Mouse (Mus musculus) liver, adult 2 months (tissue): ENCODE measurements around the gene Dock1. TPM values are rescaled to one million over a fixed set of nuclear protein-coding genes. Genes with fewer than 3 reads are reported as not detected.

Source experiments
- DNase-seq: peaks from one replicate; pipeline ENCODE4 v3.0.0-alpha.2; 2011; ENCODE audit warnings: low read depth, low spot score; ENCODE audit errors: extremely low read depth
- H3K27ac ChIP-seq: fragments of 200-500 bp; replicated peaks from 2 replicates; pipeline ENCODE4 v1.5.1; 2012; ENCODE audit warnings: low read depth, mild to moderate bottlenecking, control low read depth, inconsistent platforms, low read length; ENCODE audit not compliant: insufficient read depth
- H3K27me3 ChIP-seq: fragments of 200-500 bp; 2 replicates; pipeline ENCODE4 v1.6.1; 2012; ENCODE audit warnings: mild to moderate bottlenecking, moderate library complexity, low read length, inconsistent platforms; ENCODE audit not compliant: control insufficient read depth, insufficient read depth
- H3K36me3 ChIP-seq: fragments of 200-500 bp; 2 replicates; pipeline ENCODE4 v1.6.1; 2012; ENCODE audit warnings: low read length, inconsistent platforms; ENCODE audit not compliant: control insufficient read depth, insufficient read depth
- H3K4me1 ChIP-seq: fragments of 200-500 bp; 2 replicates; pipeline ENCODE4 v1.6.1; 2011; ENCODE audit warnings: low read length; ENCODE audit not compliant: control insufficient read depth, insufficient read depth
- H3K4me3 ChIP-seq: fragments of 200-500 bp; 2 replicates; pipeline ENCODE4 v1.5.1; 2011; ENCODE audit warnings: low read depth, mild to moderate bottlenecking, control low read depth, low read length, moderate library complexity; ENCODE audit not compliant: insufficient read depth
- H3K79me2 ChIP-seq: fragments of 200-500 bp; 2 replicates; pipeline ENCODE4 v1.6.1; 2012; ENCODE audit warnings: inconsistent platforms, mild to moderate bottlenecking, low read length, moderate library complexity; ENCODE audit not compliant: control insufficient read depth, insufficient read depth
- H3K9ac ChIP-seq: fragments of 200-500 bp; 2 replicates; pipeline ENCODE4 v1.6.1; 2012; ENCODE audit warnings: low read depth, mild to moderate bottlenecking, control low read depth, inconsistent platforms, low read length
- CTCF ChIP-seq: fragments of 200-500 bp; IDR thresholded peaks from 2 replicates; pipeline ENCODE4 v1.5.1; 2011; ENCODE audit warnings: low read depth, low read length, control low read depth
- POLR2A ChIP-seq: fragments of 200-500 bp; IDR thresholded peaks from 2 replicates; pipeline ENCODE4 v1.6.1; 2011; ENCODE audit warnings: low read length, control low read depth; ENCODE audit not compliant: insufficient read depth; ENCODE audit errors: extremely low read depth
- WGBS: fragments of 180-500 bp; shearing (Covaris S2); methylation state at CpG from one replicate; pipeline ENCODE4 v1.1.7; 2018; 5-methylcytosine and 5-hydroxymethylcytosine counted together
- polyA plus RNA-seq: library from polyadenylated mRNA; depleted of rRNA; stranded (reverse); fragments of >200 nt; gene quantifications from 2 replicates; pipeline ENCODE4 v1.2.3, GENCODE M21; 2012
- total RNA-seq: library from RNA; depleted of rRNA; stranded (reverse); fragments of >200 nt; gene quantifications from 2 replicates; pipeline ENCODE4 v1.2.3, GENCODE M21; 2014

Gene Dock1
- total and polyA plus RNA-seq, 2 experiments = 2.4 to 17.0 TPM

- peaks cover 5% of the 10 kb centered on the region for H3K4me1 ChIP-seq
- H3K27me3 ChIP-seq = no peaks in the 10 kb centered on the region
- H3K9ac ChIP-seq = no peak overlapping the region
- 97% methylated on average over 6 of the region's 6 CpGs for WGBS
- no peaks in the 10 kb centered on the region for H3K36me3 ChIP-seq
- no peak for DNase-seq
- no peak overlapping the region for H3K27ac ChIP-seq
- TF ChIP-seq POLR2A (no peak), CTCF (no peak)
- peaks cover 26% of the 10 kb centered on the region for H3K79me2 ChIP-seq
- H3K4me3 ChIP-seq = no peak overlapping the region
Measured at GRCm38 (mm10) chr7:134688332-134688731, 17.9 kb downstream of the Dock1 start.

GRCm38 (mm10) chr7:134690118-134690517, 19.7 kb downstream of the Dock1 start:
- Histone ChIP-seq H3K9ac (no peak overlapping the region), H3K27ac (no peak overlapping the region), H3K79me2 (peaks cover 26% of the 10 kb centered on the region), H3K27me3 (no peaks in the 10 kb centered on the region), H3K4me3 (no peak overlapping the region), H3K36me3 (no peaks in the 10 kb centered on the region), H3K4me1 (peaks cover 6% of the 10 kb centered on the region)
- DNase-seq = peak; percentile 19
- TF ChIP-seq CTCF (no peak), POLR2A (no peak)
- WGBS = 40% methylated on average over 5 of the region's 5 CpGs

GRCm38 (mm10) chr7:134690806-134691205, 20.4 kb downstream of the Dock1 start:
- 92% methylated on average over 3 of the region's 3 CpGs for WGBS

GRCm38 (mm10) chr7:134693325-134693724, 22.9 kb downstream of the Dock1 start:
- no peak overlapping the region for H3K9ac ChIP-seq
- no peak overlapping the region for H3K27ac ChIP-seq
- TF ChIP-seq POLR2A = no peak
- WGBS = 87% methylated on average over 1 of the region's 1 CpGs
- H3K4me3 ChIP-seq = no peak overlapping the region
- H3K36me3 ChIP-seq = no peaks in the 10 kb centered on the region
- peaks cover 6% of the 10 kb centered on the region for H3K4me1 ChIP-seq
- no peaks in the 10 kb centered on the region for H3K27me3 ChIP-seq
- peaks cover 22% of the 10 kb centered on the region for H3K79me2 ChIP-seq
- peak; percentile 25 for DNase-seq

More at GRCm38 (mm10) chr7:134690806-134691205, 20.4 kb downstream of the Dock1 start:
- no peak for DNase-seq
- Histone ChIP-seq H3K36me3 (no peaks in the 10 kb centered on the region), H3K9ac (no peak overlapping the region), H3K27ac (no peak overlapping the region), H3K79me2 (peaks cover 30% of the 10 kb centered on the region), H3K4me3 (no peak overlapping the region), H3K27me3 (no peaks in the 10 kb centered on the region), H3K4me1 (peaks cover 6% of the 10 kb centered on the region)
- TF ChIP-seq POLR2A = no peak
- no peak for TF ChIP-seq CTCF

- peaks cover 3% of the 10 kb centered on the region for H3K4me1 ChIP-seq
- H3K9ac ChIP-seq = no peak overlapping the region
- no peaks in the 10 kb centered on the region for H3K27me3 ChIP-seq
- no peak overlapping the region for H3K4me3 ChIP-seq
- TF ChIP-seq CTCF (no peak), POLR2A (no peak)
- no peaks in the 10 kb centered on the region for H3K36me3 ChIP-seq
- H3K79me2 ChIP-seq = peaks cover 23% of the 10 kb centered on the region; the same call in 1 of the 2 replicates
- DNase-seq = no peak
- H3K27ac ChIP-seq = no peak overlapping the region
- WGBS = 93% methylated on average over 4 of the region's 4 CpGs
Measured at GRCm38 (mm10) chr7:134695431-134695830, 25.0 kb downstream of the Dock1 start.

GRCm38 (mm10) chr7:134696126-134696979, 25.9 kb downstream of the Dock1 start:
- Histone ChIP-seq H3K36me3 (no peaks in the 10 kb centered on the region), H3K4me1 (peaks cover 3% of the 10 kb centered on the region), H3K9ac (no peak overlapping the region), H3K27ac (no peak overlapping the region), H3K4me3 (no peak overlapping the region), H3K27me3 (no peaks in the 10 kb centered on the region), H3K79me2 (peaks cover 15% of the 10 kb centered on the region; the same call in 1 of the 2 replicates)
- no peak for DNase-seq
- TF ChIP-seq POLR2A (no peak), CTCF (no peak)
- 91% methylated on average over 10 of the region's 10 CpGs for WGBS
